Mouse (Mus musculus) kidney, adult 2 months (tissue): ENCODE results near the gene Car3.

Experiments used
- CTCF ChIP-seq: fragments of 200-500 bp; conservative IDR thresholded peaks from 2 replicates; pipeline ENCODE4 v1.5.1; 2011; ENCODE audit warnings: low read depth, mild to moderate bottlenecking, control low read depth, low read length, moderate library complexity, mixed read lengths; ENCODE audit not compliant: insufficient read depth, insufficient read length
- POLR2A ChIP-seq: fragments of 200-500 bp; IDR thresholded peaks from one replicate; pipeline ENCODE4 v1.6.1; 2011; ENCODE audit warnings: low read depth, low read length, control low read depth

GRCm38 (mm10) chr3:14861165-14861564, 2.1 kb upstream of the Car3 start:
- TF ChIP-seq CTCF (no peak), POLR2A (no peak)
